8 mouse cellular contexts compared by ENCODE assay signal in genomic region chr9:59290957-59291687, GRCm38 (mm10). TPM values are rescaled to one million over a fixed set of nuclear protein-coding genes. Genes with fewer than 3 reads are reported as not detected.
A peak's percentile ranks its signal among the peaks of the same experiment; 100 is the strongest.
DNase-seq lines count a peak whose midpoint lies in the region; ATAC-seq lines count a peak whose summit lies in the region.

Gene Adpgk (plus strand): TSS chr9:59291558.

- intact Hi-C loops in gastrocnemius, postnatal 14 days (cut with DNase I; ENCODE audit: low total_unique reads): no loop called here
- intact Hi-C loops in left cerebral cortex, postnatal 10 days (cut with DNase I): no loop called here

- peak; percentile 94 for ATAC-seq in inflammation-experienced regulatory T-cells, adult 6 months
- peak; percentile 92 for ATAC-seq in megakaryocyte-erythroid progenitor cell, adult 5-6 weeks (replicated peaks; ENCODE audit: low FRiP score, low TSS enrichment, poor library complexity, severe bottlenecking)

- DNase-seq in adrenal gland, adult (ENCODE audit: inconsistent age in 2 of 2, low spot score in 1 of 2): peak; percentile 99
- DNase-seq in embryo, embryonic 10.5 days (ENCODE audit: low spot score): peak; percentile 99
- DNase-seq in gastrocnemius, postnatal 14 days: peak; percentile 98
- peak; percentile 97 to 99 for DNase-seq in left cerebral cortex, postnatal 10 days (ENCODE audit: extremely low spot score in 1 of 2, low spot score in 2 of 2)
- peak; percentile 100 for DNase-seq in right cerebral cortex, postnatal 25 days
- DNase-seq in urinary bladder, postnatal 4 days (ENCODE audit: low spot score in 2 of 2): peak; percentile 97 to 98

RNA-seq across cellular contexts. Expression of gene Adpgk, which starts in this region (rescaled TPM):
- total RNA-seq in gastrocnemius, postnatal 14 days (2021): 10 to 100 TPM; 11.4 to 12.8 TPM
- polyA plus RNA-seq in inflammation-experienced regulatory T-cells, adult 6 months (2017; shearing (Covaris generic)): 10 to 100 TPM in 2 of 3 experiments, 1 to 10 TPM in 1; 2.5 to 14.1 (median 10.8) TPM
- 10 to 100 TPM; 16.7 to 18.5 TPM for total RNA-seq in left cerebral cortex, postnatal 10 days (2021)
- 44.5 and 53.1 TPM in 2 replicates for total RNA-seq in megakaryocyte-erythroid progenitor cell, adult 5-6 weeks (2014; fragmentation: Nextera tagmentation)
- total RNA-seq in megakaryocyte-erythroid progenitor cell, adult 5-6 weeks (2017): 41.4 and 43.0 TPM in 2 replicates

Comparison
In these comparisons a context has a peak if more than half of its experiments do, and no peak if none do; other contexts are left out.
1. Peak in every context shown above with its lines: DNase-seq and ATAC-seq.